Mouse (Mus musculus) embryo, embryonic 11.5 days (tissue): ENCODE measurements around the gene Rela.
A peak's percentile ranks its signal among the peaks of the same experiment; 100 is the strongest.
"Not testable (repeated sequence)": the region's sequence is repeated elsewhere in the genome, so short reads cannot be mapped to it uniquely, and the experiment has no call there.

Source experiments
- DNase-seq: peaks from one replicate; pipeline ENCODE4 v3.0.0-alpha.2; 2012; ENCODE audit warnings: low read depth, low spot score

Gene Rela

DNA sequence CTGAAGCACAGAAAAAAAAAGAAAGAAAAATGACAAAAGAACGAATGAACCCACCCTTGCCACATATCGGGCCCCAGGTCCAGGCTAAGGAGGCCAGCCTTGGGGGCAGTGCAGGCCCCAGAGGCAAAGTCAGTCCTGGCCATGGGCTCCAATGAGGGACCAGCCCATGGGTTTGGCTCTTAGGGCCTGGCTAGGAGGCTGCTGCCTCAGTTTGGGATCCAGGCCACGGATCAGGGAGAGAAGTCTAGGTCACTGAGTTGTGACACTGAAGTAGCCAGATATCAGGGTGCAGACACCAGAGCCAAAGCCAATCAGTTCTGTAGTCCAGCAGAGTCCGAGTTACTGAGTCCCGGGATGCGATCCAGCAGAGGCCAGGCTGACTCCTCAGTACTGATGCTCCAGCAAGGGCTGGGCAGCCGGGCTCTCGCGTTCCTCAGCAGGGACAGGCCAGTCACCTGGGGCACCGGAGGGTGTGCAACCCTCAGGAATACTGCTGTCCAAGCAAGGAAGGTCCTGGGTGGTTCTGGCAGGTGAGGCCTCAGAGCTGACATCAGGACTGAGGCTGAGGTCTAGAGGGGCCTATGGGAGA is 27.5 kb downstream of the Rela start:
- DNase-seq = no peak

DNA sequence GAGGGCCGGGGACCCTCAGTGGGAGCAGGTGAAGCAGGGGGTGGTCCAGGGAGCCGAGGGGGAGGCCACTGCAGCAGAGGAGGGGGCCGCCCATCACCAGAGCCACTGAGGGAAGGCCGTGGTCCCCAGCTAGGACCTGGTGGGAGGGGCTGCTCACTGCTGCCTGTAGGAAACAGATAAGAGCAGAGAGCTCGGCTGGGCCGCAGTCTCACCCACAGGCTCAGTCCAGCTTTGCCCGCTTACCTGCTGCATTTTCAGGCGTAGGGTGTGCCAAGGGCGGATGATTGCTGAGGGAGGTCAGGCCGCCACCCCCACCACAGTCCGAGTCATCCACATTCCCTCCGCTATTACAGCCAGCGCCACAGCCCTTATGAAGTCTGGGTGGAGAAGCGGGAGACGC is 28.2 kb downstream of the Rela start:
- DNase-seq = no peak

DNA sequence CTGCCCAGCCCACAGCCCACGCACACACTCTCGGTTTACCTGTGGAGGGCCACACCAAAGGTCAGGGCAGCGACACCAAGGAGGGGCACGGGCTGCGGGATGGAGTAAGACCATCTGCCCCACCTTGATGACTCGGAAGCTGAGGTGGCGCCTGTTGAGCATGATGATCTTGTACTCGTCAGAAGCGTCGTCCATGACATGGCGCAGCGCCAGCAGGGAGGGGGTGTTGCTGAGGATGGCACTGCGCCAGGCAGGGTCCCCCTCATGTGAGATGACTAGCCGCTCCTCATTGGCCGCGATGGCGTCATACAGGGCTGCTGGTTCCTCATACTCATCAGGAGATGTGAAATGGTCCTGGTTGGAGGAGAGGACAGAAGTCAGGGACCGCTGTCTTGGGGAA is 29.1 kb downstream of the Rela start:
- no peak for DNase-seq

DNA sequence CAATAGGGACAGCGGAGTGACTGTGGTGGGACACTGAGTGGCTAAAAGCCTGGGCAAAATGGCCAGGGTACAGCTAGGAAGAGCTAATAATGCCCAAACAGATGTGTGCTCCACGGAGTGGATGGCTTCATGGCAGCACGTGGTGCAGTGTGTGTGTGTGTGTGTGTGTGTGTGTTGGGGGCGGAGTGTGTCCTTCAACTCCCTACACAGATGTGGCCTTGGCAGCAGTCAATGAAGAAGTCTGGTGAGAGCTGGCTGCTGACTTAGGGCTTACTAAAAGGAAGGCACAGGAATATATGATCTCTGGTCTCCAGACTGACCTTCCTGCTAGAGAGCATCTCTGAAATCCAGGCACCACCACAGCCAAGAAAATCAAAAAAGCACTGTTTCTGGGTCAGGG is 31.1 kb downstream of the Rela start:
- no peak for DNase-seq

DNA sequence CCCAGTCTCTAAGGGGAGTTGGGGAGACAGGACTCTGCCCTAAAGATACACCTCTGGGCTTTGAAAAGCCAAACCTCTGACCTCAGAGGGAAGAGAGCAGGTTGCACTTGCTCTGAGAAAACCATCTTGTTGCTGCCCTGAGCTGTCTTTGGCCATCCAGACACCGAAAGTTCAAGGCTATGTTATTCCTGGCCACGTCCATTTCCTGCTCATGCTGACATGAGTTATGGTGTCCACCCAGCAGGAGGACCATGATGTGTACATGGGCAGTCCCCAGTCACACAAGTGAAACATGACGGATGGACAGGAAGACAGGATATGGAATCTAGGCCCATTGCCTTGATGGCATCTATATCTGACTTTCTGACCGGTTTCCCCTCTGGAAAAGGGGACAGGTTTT is 43.1 kb downstream of the Rela start:
- no peak for DNase-seq

DNA sequence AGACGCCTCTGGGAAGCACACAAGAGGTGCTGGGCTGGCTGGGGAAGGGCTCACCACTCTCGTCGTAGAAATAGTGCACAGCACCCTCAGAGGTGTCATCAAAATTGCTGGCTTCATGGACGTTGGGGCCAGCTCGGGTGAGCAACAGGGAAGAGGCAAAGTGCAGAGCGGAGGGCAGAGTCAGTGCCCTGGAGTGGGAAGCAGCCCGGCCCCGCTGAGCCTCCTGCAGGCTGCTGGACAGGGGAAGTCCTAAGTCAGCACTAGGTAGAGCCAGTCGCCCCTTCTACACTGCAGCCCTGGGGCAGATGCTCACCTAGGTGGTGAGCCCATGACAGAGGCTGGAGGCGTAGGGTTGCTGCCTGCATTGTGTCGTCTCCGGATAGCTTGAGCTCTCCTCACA is 47.0 kb downstream of the Rela start:
- no peak for DNase-seq

DNA sequence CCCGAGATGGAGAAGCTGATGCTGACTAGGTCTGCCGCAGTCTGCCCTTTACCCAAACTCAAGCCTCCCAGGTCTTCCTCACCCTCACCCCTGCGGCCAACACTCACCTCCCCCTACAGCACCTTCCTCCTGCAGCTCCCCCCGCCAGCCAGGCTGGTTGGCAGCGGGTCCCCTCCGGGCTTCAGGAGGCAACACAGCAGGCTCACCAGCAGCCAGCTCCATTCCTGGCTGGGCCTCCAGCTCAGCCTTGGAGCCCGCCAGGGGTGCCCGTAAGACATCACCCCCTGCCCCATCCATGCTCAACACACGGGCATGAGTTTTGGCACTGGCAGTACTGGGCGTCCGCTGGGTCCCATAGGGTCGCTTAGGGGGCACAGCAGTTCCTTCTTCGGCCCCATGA is 47.7 kb downstream of the Rela start:
- no peak for DNase-seq

DNA sequence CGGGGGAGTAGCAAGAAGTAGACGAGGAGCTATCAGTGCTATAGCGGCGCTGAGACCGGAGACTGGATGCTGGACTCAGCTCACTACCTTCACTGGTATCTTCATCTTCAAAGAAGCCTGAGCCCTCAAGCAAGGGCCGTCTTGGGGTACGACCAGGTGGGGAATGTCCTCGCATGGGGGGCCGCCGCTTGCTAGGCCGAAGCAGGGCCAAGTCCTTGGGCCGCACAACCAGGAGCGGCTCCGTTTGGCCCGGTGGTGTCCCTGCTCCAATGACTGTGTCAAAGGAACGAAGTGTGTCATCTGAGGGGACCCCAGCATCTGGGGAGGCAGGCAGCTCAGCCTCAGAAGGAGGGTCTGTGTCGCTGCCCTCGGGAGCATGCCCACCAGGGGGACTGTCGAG is 48.1 kb downstream of the Rela start:
- no peak for DNase-seq

DNA sequence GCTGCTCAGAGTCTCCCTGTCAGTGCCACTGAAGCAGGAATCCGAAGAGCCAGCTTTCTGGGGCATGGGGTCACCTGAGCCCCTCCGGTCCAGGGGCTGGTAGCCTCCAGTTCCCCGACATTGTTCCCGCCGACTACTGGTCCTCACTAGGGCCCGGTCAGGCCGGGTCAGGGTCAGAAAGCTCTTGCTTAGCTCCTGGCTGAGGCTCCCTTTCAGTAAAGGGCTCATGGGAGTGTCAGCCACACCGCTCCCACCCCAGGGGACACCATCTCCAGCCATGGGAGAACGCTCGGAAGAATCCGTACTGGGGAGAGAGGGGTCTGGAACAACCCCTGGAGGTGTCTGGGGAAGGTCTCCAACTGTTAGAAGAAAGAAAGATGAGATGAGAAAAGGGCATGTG is 48.6 kb downstream of the Rela start:
- no peak for DNase-seq

DNA sequence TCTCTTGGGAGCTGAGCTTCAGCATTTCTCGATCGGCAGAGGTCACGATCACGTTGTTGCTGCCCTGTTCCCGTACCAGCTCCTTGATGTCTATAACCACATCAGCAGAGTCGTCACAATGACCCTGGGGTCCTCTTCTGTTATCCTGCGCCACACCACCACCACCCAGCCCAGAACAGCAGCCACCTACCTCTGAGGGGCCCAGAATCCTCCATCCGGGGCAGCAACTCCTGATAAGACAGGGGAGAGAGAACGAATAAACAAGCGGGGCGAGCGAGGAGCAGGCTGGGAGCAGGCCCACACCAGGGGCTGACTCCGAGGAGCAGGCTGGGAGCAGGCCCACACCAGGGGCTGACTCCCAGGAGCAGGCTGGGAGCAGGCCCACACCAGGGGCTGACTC is 49.2 kb downstream of the Rela start:
- DNase-seq = no peak

DNA sequence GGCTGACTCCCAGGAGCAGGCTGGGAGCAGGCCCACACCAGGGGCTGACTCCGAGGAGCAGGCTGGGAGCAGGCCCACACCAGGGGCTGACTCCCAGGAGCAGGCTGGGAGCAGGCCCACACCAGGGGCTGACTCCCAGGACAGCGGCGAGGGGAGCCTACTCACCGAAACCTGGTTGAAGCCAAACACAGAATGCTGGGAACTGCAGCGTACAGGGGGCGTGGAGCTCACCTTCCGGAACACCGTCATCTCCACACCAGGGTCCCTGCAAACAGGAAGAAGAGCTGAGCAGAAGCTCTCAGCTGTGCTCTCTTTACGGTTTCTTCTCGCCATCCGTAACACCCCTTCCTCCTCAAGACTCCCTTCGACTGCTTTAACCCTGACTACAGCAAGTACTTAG is 49.7 kb downstream of the Rela start:
- not testable (repeated sequence) for DNase-seq

DNA sequence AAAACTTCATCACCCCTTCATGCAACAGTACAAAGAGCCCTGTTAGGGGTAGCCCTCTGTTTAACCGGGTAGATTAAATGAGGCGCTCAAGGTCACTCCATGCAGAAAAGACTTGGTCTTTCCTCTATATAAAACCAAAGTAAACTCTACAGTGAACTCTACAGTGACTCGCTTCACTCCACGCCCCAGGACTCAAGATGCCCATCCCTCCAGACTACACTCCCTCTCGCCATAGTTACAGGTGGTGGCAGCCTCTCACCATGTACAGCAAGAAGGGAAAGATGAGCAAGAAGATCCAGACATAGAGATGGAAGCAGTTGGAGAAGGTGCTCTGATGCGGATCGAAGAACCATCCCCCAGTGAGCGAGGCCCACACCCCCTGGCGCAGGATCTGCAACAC is 50.5 kb downstream of the Rela start:
- no peak for DNase-seq

DNA sequence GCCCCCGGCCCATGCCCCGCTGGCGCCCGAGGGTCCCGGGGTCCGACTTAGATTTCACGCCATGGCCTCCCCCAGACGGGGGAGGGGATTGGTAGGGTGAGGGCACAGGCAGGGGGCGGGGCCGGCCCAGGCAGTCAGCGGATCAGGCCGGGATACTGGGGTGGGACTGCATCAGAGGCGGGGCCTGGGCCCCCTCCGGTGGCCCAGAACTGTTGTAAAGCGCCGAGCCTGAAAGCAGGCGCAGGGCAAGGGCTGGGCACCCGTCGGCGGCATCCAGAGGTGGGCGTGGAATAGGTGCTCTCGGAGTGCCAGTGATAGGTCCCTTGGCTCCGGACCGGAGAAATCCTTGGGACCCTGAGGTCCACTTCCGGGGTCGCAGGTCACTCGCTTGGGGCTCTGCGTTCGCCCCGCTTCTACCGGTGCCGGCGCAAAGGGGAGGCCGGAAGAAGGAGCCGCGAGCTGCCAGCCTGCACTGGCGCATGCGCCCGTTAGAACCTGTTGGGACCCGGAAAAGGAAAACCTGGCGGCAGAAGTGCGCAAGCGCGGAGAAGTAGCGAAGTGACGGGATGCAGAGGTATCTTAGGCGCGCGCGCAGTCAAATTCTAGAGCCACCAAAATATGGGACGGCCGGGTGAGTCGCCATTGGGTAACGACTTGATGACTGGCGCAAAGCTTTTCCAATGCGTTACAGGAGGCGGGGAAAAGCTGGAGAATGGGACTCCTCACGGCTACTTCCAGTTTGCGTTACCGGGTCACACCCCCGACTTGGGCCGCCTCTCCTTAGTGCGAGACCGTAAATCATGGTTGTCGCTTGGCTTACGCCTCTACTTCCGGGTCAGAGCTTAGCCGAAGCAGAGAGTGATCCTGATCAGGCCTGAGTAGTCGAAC is 51.2 kb downstream of the Rela start, which contains the start of the genes Map3k11 and Pcnx3:
TSS of gene Map3k11 (plus strand) at position 543 of the 888 bp plus-strand sequence.
TSS of gene Pcnx3 (minus strand) at position 709 of the 888 bp plus-strand sequence.
- DNase-seq = peak; percentile 97

DNA sequence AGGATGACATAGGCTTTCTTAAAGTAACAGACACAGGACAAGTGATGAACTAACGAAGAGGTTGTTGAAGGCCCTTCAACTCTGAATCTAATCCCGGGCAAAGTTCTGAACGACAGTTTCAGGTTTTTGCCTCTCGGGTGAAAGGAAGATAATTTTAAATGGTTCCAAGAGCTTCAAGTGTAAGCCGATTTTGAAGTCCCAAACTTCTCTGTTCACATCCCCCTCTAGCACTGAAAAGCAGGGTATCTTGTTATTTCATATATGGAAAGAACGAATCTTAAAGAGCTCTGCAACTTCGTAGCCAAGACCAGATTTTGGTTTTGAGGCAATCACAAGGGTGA is 51.8 kb downstream of the Rela start:
- DNase-seq = no peak

DNA sequence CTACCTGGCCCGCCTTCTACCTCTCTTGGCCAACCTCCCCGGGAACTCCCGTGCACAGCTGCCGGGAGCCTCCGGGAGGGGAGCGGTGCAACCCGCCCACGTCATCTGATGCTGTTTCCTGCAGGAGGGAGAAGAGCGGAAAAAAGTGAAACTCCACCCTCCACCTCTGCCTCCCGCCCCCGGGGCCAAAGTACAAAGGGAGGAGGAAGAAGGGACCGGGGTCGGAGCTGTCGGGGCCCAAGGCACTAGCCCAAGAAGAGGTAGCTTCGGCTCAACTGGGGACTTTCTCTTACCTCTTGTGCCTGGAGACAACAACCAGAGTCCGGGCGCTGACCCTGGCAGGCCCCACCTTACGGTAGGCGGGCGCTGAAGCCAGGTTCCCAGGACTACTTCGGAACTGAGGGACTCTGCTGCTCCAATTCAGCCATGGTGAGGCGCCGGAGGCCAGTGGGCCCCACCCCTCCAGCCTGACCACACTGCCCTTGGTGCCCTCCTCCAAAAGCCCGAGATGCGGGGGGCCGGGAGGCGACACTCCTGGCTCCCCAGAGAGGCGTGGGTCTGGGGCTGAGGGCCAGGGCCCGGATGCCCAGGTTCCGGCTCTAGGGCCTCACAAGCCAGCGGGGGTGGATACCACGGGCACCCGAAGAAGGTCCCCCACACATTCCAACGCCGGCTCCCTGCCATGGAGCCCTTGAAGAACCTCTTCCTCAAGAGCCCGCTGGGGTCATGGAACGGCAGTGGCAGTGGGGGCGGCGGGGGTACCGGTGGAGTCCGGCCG is 52.5 kb downstream of the Rela start:
- peak; percentile 54 for DNase-seq

DNA sequence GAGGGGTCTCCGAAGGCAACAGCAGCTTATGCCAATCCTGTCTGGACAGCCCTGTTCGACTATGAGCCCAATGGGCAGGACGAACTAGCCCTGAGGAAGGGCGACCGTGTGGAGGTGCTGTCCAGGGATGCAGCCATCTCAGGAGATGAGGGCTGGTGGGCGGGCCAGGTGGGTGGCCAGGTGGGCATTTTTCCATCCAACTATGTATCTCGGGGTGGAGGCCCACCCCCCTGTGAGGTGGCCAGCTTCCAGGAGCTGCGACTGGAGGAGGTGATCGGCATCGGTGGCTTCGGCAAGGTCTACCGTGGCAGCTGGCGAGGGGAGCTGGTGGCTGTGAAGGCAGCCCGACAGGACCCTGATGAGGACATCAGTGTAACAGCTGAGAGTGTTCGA is 53.1 kb downstream of the Rela start:
- no peak for DNase-seq

DNA sequence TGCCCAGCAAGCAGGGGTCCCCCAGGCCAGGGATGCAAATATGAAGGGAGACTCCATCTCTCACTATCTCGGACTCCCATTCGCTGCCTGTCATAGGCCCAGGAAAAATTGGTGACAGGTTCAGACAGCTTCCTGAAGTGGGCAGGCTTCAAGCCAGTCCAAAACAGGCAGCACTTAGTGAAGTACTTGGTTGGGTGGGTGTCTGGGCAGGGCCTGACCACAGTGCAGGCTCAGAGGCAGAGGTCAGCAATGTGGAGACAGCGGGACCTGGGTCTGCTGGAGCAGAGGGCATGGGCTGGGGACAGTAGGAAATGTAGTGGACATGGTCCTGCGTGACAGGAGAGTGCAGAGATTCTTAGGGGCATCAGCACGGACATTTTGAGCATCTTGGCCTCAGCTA is 54.3 kb downstream of the Rela start:
- DNase-seq = no peak

DNA sequence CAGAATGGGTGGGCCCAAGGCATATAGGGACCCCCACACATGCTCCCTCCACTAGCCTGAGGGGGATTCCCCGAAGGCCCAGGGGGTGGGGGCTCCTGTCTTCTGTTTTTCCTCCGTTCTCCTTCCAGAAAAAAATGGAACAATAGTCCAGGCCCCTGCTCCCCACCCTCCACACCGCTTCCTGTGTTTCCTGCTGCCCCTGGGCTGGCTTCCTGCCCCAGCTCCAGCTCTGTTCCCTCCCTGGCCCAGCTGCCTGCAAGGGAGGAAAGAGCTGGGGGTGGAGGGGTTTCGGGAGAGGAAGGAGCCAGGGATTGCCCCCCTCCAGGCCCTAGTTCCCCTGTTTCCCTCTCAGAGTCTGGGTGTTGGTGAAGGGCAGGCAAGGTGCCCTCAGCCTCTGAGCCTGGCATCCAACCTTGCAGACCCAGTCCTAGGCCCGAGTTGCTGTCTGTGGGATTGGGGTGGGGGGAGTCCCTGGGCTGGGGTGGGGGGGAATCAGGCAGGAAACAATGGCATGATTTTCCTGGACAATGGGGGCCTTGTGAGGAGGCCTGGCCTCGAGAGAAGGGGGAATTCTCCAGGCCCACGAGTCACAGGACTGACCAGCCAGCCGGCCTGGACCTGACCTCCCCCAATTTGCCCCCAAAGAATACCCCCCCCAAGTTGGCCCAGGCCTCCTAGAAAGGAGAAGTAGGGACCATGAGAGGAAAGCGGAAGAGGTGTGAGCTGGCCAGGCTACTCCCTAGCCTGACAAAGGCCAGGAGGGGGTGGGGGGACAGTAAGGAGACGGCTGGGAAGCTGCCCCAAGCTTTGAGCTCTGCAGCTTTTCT is 55.0 kb downstream of the Rela start:
- DNase-seq = no peak

DNA sequence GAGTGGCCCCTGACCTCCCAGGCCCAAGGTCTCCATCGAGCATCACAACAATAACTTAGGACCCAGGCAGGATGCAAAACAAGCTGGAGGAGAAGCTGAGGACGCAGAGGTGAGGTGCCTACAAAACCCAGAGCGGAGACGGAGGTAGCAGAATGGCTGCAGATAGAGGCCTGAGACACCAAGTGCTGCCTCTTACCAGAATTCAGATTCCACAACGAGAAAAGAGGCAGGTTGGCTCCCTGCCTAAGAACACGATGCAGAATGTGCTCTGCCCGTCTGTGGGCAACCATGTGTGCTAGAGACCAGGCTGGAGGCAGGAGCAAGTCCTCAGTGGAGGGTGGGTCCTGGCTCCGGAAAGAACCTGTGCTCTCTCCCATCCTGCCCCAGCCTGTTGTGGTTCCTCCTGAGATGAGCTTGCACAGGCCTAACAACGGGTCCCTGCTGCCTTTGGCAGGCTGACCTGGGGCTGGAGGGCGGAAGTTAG is 55.7 kb downstream of the Rela start:
- DNase-seq = no peak

DNA sequence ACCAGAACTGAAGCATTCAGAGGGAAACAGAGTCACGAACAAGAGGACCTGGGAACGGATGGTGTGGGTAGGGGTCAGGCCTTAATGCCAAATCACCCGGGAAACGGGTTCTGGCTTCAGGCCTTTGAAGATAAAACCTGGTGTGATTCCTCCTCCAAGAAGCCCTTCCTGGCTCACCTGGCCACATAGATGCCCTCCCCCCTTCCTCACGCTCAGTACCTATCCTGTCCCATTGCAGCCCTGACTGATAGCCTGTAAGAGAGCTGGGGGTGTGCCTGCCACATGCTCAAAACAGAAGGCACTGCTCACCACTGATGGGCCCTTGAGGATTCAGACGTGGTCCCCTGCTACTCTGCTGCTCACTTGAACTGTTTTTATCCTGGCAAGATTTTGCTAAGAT is 56.5 kb downstream of the Rela start:
- no peak for DNase-seq

DNA sequence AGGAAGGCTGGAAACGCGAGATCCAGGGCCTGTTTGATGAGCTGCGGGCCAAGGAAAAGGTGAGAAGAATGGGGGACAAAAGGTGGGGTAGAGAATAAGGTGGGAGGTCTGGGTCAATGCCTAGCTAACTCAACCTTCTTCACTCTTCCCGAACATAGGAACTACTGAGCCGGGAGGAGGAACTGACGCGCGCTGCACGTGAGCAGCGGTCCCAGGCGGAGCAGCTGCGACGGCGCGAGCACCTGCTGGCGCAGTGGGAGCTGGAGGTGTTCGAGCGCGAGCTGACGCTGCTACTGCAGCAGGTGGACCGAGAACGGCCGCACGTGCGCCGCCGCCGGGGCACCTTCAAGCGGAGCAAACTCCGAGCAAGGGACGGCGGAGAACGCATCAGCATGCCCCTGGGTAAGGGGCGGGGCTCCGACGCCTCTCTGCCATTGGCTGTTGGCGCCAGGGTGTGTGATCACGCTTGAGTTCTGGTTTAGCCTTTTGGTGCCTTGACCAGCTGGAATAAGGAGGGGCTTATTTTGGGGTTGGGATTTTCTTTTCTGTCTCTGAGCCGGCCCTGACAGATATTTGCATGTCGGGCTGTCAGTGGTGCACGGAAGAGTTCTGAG is 58.7 kb downstream of the Rela start:
- peak; percentile 19 for DNase-seq
